Mouse (Mus musculus) forelimb bud, embryonic 11.5 days (tissue): ENCODE measurements at regions not wholly inside any gene's neighbourhood (a gene's known extent, or its start where the extent isn't known, plus 50 kb on each side); places are given as distances from the start of the nearest gene placed in this dataset.
"Not testable (repeated sequence)": the region's sequence is repeated elsewhere in the genome, so short reads cannot be mapped to it uniquely, and the experiment has no call there.

Source experiments
- DNase-seq: peaks from one replicate; pipeline ENCODE4 v3.0.0-alpha.2; 2012; ENCODE audit warnings: low read depth, low spot score

DNA sequence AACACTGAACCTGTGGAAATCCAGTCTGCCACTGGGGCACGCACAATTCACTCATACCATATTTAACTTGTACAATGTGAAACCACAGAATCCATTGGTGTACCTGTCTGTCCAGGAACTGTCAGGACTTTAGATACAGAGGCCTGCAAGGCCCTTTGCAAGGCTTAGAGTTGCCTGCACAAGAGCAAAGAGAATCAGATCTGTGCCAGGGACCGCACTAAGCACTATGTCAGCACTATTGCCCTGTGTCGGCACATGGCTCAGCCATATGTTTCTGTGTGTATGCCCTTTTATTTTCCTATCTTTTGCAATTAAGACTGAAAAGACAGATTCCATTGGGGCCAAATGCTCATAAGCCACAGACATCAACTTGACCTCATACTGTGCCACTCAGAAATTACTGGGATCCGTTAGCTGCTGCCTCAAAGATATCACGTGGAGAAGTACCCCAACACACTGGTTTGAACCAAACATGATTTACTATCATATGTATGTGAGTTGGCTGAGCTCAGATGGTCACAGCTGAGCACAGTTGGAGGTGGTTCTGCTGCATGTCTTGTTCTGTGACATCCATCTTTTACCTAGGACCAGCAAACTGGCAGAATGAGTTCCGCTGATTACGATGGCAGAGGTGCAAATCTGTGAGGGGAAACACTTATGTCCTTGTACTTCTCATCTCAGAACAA is 181.7 kb upstream of the Prkcq start:
- DNase-seq = no peak

DNA sequence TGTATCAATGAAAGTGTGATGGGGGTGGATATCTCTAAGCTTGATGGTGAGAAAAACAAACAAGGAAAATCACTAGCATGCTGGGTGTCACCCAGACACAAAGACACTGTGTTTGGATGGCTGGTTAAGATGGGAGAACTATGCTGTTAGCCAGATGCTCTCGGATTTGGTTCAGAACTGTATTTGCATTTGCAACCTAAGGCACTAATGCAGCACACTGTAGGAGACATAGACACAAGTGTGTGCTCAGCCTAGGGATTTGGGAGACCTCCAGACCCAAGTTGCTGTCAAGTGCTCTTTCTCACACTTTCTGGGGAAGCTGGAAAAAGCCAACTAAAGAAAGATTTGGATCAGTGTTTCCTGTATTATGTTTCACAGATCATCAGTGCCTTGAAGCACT is 173.1 kb upstream of the Prkcq start:
- no peak for DNase-seq

DNA sequence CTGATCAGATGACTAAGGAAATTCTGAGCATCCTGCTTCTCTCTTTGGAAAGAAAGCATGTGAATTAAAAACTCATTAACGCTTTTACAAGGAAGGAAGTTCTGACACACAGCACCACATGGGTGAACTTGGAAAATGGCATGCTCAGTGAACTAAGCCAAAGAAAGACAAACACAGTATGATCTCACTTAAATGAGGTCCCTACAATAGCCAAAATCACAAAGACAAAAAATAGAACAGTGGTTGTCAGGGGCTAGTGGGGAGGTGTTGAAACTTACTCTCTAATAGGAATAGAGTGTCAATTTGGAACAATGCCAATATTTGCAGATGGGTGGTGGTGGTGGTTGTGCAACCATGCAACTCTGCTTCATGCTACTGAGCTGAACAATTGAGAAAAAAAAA is 172.7 kb upstream of the Prkcq start:
- no peak for DNase-seq

DNA sequence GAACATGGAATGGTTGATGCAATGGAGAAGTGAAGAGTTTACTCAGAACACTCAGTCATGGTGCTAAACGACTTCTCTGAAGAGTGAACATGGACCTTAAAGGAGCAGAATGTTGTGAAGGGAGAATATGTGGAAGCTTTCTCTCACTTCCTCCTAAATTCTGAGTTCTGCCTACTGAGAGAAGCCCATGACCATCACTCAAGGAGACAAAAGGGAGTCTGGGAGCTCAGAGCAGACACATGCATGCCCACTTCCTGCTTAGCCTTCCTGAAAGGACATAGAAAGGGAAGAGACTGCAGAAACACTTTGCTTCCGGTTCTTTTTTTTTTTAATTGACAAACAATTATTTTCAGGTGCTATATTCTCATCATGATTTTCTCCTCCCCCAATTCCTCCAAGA is 166.1 kb upstream of the Prkcq start:
- DNase-seq = no peak

DNA sequence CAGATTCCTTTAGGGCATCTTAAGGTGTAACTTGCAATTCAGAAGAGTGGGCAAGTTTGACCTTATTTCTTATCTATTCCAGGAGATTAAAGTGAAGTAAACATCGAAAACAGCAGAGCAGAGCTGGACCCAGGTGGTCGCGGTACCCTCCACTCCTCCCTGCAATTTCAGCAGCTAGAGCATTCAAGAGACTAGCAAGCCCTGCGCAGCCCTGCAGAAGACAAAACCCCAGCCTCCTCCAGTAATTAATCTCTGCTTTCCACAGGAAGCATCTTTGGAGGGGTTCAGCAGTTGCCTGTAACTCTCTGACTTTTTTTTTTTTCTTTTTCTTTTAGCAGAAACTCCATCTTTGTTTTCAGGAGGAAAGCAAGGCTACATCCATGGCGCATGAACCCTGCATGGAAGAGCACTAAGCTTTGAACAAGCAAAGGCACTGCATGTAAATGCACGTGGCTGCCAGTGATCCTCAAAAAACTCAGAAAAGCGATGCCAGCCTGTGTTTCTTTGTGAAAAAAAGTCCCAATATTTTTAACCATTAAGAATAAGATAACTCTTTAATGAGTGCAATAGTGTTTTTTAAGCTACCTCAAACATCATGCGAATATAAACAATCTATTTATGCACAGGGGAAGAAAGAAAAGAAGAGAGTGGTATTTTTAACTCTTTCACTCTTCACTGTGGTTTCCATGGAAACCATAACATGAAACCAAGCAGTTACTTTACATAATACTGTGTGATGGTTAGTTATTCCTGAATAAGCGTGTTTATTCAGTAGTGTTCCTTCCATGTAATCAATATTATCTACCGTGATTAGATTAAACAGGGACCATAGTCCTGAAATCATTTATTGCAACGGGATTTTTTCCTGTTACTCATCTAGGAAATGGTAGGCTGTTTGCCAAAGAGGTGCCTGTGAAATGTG is 160.6 kb upstream of the Prkcq start:
- no peak for DNase-seq

DNA sequence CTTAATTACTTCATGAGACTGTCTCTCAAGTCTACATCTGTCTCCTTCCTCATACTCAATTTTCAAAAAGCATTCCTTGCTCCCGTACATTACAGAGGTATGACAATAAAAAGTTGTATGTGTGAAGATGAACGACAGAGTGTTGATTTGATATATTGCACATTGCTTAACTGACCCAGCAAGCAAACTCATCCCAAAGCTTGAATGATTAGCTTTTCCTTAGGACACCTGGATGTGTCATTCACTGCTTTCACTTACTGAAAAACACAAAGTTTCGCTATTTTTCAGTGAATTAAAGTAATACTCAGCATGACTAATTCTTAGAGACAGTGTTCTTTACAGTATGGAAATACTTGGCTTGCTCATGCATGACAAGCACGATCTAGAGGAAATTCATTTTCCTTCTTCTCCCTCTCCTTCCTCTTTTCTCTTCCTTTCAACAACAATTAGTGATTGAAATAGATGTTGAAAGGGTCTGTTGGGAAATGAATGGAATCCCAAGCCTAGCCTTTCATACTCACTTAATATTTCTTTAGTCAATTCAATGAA is 159.5 kb upstream of the Prkcq start:
- no peak for DNase-seq

DNA sequence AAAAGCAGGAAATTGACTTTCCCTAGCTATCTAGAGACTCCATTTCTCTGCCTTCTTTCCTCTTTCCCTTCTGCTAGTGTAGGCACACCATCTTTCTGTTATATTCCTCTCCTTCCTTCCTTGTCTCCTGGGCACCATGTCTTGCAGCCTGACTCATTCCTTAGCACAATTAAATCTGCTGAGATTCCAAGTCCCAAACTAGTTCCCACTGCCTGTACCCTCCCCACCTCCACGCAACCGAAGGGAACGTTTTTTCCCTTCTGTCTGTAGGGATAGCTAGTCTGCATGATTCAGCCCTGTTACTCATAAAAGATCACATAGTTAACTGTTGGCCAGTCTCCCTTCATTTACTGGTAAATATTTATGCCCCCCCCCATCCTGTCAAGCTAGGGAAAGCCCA is 158.8 kb upstream of the Prkcq start:
- DNase-seq = no peak

DNA sequence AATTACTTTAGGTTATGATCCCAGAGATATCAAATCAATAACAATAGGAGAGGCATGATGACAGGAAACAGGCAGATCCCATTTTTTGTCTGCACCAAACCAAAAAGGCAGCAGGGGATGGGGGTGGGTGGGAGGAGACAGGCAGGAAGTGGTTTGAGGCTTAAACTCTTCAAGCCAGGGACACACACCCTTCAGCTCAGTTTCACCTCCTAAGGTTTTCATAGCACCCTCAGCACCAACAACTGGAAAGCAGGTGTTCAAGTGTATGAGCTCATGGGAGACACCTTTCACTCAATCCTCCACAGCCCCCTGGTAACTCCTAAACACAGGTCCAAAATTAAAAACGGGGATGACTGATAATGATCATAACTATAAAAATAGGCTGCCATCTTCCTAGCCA is 155.5 kb upstream of the Prkcq start:
- no peak for DNase-seq

DNA sequence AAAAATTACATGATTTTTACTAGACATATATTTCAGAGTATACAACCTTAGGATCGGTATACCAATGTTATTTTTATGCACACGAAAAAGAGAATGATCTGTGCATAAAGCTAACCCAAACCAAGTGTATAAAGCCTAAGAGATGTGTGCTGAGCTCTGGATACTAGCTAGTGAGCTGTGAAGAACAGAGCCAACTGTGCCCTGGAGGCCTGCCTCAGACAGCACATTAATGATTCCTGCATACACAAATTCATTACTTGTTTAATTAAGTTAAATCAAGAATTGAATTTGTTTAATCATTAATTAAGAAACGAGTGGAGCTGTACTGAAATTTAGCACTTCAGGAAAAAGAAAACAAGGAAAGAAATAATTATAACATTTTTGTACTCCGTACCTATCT is 139.0 kb upstream of the Prkcq start:
- no peak for DNase-seq

DNA sequence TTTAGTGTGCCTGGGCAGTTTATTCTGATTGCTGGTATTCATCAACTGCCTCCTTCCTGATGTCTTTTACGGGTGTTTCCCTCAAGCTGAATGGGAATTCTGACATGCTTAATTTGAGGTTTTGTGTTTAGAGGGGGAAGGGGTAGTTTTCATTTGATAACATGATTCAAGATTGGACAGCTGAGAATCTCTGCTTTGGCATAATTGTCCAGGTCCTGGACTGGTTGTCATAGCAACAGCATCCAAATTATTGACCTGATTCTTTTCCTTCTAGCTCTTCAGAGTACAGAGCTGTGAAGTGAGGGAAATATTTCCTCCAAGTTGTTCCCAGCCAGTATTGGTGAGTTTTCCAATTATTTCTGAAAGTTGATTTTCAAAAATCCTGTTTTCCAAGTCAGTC is 137.7 kb upstream of the Prkcq start:
- DNase-seq = no peak

DNA sequence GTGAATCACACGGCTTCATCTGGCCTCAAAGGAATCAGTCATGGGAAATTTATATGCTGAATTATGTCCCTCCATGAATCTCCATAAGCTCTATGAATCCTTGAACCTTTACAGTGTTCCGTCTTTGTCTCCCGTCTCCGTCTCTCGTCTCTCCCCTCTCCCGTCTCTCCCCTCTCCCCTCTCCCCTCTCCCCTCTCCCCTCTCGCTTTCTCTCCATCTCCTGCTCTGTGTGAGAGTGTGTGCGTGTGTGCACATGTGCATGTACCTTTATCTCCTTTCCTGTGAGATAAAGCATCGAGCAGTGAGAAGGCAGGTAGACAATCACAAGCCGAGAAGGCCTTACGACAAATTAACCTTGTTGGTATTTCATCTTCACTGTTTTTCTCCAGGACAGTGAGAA is 134.6 kb upstream of the Prkcq start:
- DNase-seq = no peak

DNA sequence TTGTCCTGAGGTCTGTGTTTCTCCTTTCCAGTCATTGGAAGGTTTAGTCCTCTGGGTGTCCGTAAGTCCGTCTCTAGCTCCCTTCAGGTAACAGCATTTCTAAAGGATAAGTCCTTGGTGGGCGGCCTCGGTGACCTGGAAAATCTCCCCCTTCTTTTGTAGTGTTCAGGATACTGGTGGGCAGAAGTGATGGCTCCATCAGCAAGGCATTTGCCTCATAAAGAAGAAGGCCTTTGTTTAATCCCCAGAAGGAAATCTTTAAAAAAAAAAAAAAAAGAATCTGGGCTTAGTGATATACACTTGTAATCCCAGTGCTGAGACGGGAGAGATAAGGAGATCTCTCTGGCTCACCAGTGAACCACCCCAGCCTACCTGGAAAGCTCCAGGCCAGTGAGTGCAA is 133.5 kb upstream of the Prkcq start:
- DNase-seq = no peak

DNA sequence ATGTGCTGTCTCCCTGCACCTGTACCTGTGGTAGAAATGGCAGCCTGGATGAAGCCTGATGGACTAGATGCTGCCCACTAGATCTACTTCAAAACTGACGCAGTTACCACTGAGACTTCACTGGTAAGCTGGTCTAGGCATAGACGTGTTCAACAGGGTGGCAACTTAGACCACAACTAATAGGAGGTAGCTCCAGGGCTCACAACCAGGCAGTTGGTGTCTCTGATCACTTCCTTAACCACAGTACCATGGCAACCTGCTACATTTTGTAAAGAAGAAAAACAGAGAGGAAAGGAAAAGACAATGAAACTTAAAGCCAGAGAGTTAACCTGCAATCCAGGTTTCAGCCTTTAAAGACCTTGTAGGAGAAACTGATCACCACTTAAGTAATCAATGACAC is 131.9 kb upstream of the Prkcq start:
- DNase-seq = no peak

DNA sequence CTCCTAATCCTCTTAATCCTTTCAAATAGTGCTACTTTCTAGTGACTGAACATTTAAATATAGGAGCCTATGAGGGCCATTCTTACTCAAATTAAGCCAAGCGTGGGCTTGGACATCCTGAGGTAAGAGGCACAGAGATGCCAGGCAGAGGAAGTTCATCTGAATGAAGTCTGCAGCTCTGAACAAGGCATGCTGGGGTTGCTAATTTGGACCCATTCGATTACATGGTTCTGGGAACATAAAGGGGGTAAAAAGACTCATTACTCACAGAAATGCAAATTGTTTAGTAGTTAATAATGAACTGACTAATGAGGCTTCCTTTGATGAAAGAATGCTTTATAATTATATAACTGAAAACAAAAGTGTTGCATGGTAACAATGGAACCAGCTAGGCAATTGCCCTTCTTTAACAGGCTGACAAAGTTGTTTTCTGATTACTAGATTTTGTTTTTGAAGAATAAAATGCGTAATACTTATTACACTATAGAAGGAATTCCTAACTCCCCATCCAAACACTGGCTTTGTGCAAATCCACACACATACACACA is 127.1 kb upstream of the Prkcq start:
- DNase-seq = no peak

DNA sequence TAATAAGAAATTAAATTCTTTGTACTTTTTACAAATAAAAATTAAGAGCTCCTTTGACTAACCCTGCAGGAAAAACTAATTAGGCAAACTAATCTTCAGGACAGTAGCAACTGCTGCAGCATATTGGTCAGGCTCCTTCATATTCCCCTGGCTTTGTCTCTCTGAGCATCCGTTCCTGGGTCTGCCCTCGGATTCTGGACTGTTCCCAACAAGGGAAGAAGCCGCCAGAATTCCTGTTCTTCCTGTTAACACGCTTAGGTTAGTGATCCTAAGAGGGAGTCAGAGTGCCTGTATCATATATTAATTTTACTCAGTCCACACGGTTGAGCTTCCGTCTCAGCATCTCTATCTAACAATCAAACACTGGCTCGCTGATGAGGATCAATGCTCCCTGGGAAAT is 120.3 kb upstream of the Prkcq start:
- DNase-seq = no peak

DNA sequence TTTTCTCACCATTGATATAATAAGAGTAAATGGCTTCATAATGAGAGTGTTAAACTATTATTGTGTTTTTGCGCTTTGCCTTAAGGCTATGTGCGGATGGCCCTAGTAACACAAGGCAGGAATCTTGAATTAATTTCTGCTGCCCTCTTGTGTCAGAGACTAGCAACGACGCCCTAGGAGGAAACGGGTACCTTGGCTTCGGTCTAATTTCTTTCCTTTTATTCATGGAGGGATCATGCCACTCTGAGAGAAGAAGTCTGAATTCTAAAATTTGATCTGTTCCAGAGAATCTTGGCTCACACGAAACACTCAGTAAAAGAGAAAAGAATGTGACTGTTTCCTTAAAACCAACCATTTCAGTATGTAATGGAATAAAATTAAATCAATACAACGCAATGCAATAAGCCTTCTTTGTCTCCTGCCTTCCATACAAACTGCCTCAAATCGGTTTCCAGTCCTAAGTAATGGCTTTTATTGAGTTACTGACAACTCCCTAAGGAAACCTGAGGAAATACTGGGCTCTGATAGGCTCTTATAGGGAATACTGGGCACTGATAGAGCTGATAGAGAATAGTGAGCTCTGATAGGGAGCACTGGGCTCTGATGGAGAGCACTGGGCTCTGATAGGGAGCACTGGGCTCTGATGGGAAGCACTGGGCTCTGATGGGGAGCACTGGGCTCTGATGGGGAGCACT is 112.0 kb upstream of the Prkcq start:
- peak; percentile 64 for DNase-seq

DNA sequence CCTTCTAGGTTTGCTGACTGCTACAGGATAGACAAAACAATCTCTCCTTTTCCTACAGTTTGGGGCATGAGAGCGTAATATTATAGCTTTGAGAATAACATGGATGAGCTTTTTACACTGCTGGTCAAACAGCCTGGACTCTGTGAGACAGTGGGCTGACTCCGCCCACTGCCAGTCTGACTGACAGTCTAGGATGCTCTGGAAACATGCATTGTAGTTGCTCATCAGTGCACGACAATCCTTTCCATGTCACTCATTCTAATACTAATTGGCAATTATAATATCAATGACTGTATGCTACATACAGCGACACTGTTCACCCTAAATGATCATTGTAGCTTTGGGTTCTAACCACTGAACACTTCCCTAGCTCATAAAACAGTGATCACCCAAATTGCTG is 104.5 kb upstream of the Prkcq start:
- no peak for DNase-seq

DNA sequence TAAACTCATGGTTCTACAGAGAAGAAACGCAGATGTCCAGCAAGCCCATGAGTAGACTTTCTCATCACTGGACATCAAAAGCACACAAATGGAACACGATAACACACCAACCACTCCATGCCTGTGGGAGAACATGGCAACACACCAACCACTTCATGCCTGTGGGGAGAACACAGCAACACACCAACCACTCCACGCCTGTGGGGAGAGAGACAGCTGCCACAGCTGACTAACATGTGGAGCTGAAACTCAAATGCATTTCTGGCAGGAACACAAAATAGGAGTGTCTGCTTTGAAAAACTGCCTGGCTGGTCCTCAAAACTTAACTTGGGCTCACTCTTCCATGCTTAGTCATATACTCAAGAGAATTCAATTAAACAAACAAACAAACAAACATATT is 88.4 kb upstream of the Prkcq start:
- no peak for DNase-seq

DNA sequence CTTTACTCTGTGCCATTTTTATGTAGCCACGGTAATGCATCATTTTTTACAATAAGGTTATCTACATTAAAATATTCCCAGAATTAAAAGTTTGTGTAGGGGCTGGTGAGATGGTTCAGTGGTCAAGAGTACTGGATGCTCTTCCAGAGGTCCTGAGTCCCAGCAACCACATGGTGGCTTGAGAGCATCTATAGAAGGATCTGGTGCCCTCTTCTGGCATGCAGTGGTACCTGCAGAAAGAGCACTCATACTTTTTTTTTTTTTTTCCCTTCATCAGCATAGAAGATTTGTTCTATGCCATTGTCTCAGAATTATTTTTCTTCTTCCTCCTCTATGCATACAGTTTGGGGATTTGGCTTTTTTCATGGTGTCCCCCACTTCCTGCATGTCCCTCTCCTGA is 84.9 kb upstream of the Prkcq start:
- DNase-seq = peak; percentile 43

DNA sequence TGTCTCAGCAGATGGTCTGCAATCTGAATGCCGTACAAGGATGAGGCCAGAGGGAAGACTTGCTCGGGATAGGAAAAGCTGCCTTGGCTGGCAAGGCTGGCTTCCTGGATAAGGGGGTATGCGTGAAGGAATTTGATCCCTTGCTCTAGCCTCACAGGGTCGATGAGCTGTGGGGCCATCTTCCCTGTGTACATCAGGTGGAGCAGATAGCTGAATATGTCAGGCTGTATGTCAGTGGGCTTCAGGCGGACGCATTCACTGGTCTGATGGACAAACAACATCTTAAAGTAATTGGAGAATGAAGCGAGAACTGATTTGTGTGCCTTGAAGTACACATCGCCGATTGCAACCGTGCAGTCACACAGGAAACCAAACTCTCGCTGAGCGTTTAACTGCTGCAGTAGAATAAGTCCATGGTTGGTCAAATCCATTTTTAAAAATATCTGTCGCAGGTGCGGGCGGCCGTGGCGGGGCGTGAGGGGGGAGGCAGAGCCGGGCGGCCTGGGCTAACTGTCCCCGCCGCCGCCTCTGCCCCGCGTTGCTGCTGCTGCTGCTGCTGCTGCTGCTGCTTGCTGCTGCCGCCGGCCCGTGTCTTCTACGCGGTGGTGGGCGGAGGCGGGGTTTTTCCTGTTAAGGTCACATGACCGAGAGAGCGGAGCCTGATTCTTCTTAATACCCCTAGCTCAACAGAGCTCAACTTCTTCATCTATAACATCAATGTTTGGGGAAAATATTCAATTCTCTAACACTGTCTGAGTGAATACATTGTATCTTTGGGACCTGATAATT is 71.9 kb upstream of the Prkcq start:
- DNase-seq = not testable (repeated sequence)

DNA sequence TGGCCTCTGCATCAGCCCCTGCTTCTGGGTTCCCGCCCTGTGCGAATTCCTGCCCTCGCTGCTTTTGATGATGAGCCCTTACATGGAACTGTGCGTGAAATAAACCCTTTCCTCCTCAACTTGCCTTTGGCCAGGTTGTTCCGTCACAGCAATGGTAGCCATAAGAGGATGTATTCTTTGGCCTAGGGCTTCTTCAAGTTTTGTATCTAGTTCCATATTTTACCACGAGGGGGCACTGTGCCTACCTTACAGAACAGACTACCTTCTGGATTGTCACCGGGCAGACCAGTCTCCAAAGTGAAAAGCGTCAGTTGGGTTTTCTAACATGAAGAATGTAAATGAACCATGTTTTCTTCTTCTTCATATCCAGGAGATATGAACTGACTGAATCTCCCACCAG is 58.7 kb upstream of the Prkcq start:
- peak; percentile 63 for DNase-seq
